Mouse (Mus musculus): Measurements from ENCODE around the gene Mpp5. TPM values are rescaled to one million over a fixed set of nuclear protein-coding genes. Genes with fewer than 3 reads are reported as not detected.

The Mpp5 gene
- polyA plus RNA-seq, 1 experiment from 2014 or later: 27.6 TPM

DNA sequence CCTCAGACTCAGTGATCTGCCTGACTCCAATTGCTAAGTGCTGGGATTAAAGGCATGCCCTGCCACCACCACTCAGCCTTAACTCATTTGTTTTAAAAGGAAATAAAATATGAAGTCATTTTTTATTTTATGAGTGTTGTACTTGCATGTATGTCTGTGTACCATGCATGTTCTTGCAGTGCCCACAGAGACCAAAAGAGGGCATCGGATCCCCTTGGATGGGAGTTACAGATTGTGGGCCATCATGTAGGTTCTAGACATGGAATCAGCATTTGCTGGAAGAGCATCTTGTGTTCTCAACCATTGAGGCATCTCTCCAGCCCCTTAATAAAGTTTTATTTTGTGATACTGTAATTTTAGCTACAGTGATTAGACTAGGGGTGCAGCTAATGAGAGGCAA lies 116.7 kb downstream of the Mpp5 start:
- Histone ChIP-seq H3K36me3 (ENCODE audit: control insufficient read depth, insufficient read depth, low read length) (no peaks in the 10 kb centered on the region), H3K27me3 (ENCODE audit: control insufficient read depth, insufficient read depth, low read length) (no peaks in the 10 kb centered on the region), H3K4me3 (ENCODE audit: low read depth, low read length) (no peak overlapping the region), H3K9me3 (ENCODE audit: control insufficient read depth, low read length) (no peaks in the 10 kb centered on the region), H3K4me1 (ENCODE audit: control insufficient read depth, insufficient read depth, low read length) (peaks cover 11% of the 10 kb centered on the region), H3K27ac (ENCODE audit: low read depth, low read length) (no peak overlapping the region), H3K4me2 (no peak overlapping the region), H3K9ac (ENCODE audit: low read length) (no peak overlapping the region)
- 97% methylated on average over 1 of the region's 1 CpGs for WGBS
- ATAC-seq (ENCODE audit: low FRiP score) (no peak), DNase-seq (ENCODE audit: low spot score, missing footprints) (no peak)

DNA sequence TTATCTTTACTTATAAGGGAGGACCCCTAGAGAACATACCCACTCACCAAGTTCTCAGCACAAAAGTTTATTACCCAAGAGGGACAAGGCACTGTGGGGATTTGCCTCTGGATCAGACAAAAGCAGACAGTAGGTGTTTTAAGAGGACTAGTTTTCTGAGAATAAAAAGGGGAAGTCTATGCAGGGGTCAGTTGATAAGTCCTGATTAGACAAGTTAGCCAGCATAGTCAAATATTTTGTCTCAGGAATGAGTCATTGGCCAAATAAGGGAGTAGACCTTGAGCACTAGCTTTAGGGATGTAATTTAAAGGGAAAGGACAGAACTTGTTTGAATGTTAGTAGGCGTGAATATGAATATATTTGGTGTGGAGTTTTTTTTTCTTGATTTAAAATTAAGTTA lies 119.4 kb downstream of the Mpp5 start:
- Histone ChIP-seq H3K36me3 (ENCODE audit: control insufficient read depth, insufficient read depth, low read length) (no peaks in the 10 kb centered on the region), H3K4me2 (no peak overlapping the region), H3K9me3 (ENCODE audit: control insufficient read depth, low read length) (no peaks in the 10 kb centered on the region), H3K27me3 (ENCODE audit: control insufficient read depth, insufficient read depth, low read length) (no peaks in the 10 kb centered on the region), H3K9ac (ENCODE audit: low read length) (no peak overlapping the region), H3K27ac (ENCODE audit: low read depth, low read length) (no peak overlapping the region), H3K4me1 (ENCODE audit: control insufficient read depth, insufficient read depth, low read length) (peaks cover 2% of the 10 kb centered on the region), H3K4me3 (ENCODE audit: low read depth, low read length) (no peak overlapping the region)
- ATAC-seq (ENCODE audit: low FRiP score): no peak
- no peak for DNase-seq (ENCODE audit: low spot score, missing footprints)
- whole genome bisulfite sequencing: 93% methylated on average over 1 of the region's 1 CpGs

DNA sequence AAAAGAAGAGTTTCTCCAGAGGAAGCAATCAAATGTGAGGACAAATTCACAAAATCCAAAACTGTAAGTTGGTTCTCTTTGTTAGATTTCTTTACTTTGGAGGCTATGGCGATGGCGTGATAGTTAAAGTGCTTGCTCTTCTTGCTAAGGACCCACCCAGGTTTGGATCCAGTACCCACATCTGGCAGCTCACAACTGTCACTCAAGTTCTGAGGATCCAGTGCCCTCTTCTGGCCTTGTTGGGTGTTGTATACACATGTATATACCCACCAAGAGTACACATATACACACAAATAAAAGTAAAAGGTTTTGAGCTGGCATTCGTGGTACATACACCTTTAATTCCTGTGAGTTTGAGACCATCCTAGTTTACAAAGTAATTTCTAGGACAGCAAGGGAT lies 125.9 kb downstream of the Mpp5 start:
- no peaks in the 10 kb centered on the region for H3K27me3 ChIP-seq (ENCODE audit: control insufficient read depth, insufficient read depth, low read length)
- no peak overlapping the region for H3K4me3 ChIP-seq (ENCODE audit: low read depth, low read length)
- no peaks in the 10 kb centered on the region for H3K4me1 ChIP-seq (ENCODE audit: control insufficient read depth, insufficient read depth, low read length)
- 96% methylated on average over 3 of the region's 3 CpGs for WGBS
- no peaks in the 10 kb centered on the region for H3K9me3 ChIP-seq (ENCODE audit: control insufficient read depth, low read length)
- DNase-seq (ENCODE audit: low spot score, missing footprints) (no peak), ATAC-seq (ENCODE audit: low FRiP score) (no peak)
- H3K36me3 ChIP-seq (ENCODE audit: control insufficient read depth, insufficient read depth, low read length): peaks cover 12% of the 10 kb centered on the region; the same call in 1 of the 2 replicates
- H3K9ac ChIP-seq (ENCODE audit: low read length): no peak overlapping the region
- H3K4me2 ChIP-seq: no peak overlapping the region
- no peak overlapping the region for H3K27ac ChIP-seq (ENCODE audit: low read depth, low read length)

DNA sequence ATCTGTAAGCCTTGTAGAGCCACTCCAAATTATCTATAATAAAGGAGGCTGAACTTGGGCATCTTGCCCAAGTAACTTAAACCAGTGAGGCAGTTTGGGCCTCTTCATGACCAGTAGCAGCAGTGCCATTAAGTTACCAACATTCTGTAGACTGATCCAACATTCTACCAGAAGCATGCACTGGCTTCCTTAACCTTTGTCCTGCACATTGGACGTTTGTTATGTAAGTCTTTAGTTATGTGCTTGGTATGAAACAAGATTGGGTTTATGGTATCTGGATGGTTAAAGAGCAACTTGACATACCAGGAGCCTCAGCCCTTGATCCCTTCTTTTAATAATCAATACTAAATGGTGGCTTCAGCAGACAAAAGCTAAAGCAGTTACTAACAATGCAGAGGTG lies 141.4 kb downstream of the Mpp5 start:
- WGBS: 68% methylated on average over 1 of the region's 1 CpGs
- ATAC-seq (ENCODE audit: low FRiP score): no peak
- no peak overlapping the region for H3K9ac ChIP-seq (ENCODE audit: low read length)
- no peak overlapping the region for H3K27ac ChIP-seq (ENCODE audit: low read depth, low read length)
- H3K4me2 ChIP-seq: no peak overlapping the region
- H3K27me3 ChIP-seq (ENCODE audit: control insufficient read depth, insufficient read depth, low read length): no peaks in the 10 kb centered on the region
- H3K9me3 ChIP-seq (ENCODE audit: control insufficient read depth, low read length): no peaks in the 10 kb centered on the region
- H3K4me1 ChIP-seq (ENCODE audit: control insufficient read depth, insufficient read depth, low read length): no peaks in the 10 kb centered on the region
- H3K4me3 ChIP-seq (ENCODE audit: low read depth, low read length): no peak overlapping the region
- peaks cover 3% of the 10 kb centered on the region; the same call in 1 of the 2 replicates for H3K36me3 ChIP-seq (ENCODE audit: control insufficient read depth, insufficient read depth, low read length)
- DNase-seq (ENCODE audit: low spot score, missing footprints): no peak

Other genes with a start within 250 kb of the Mpp5 start
- not detected in 2 replicates for gene Fam71d, start 57.4 kb upstream of the Mpp5 start, polyA plus RNA-seq (2014; fragmentation: Nextera tagmentation; extraction: Ambion mirVana)
- gene Atp6v1d, start 112.7 kb downstream of the Mpp5 start, polyA plus RNA-seq (2014; fragmentation: Nextera tagmentation; extraction: Ambion mirVana): 106 and 122 TPM in 2 replicates
- 249 and 250 TPM in 2 replicates for gene Eif2s1, start 112.9 kb downstream of the Mpp5 start, polyA plus RNA-seq (2014; fragmentation: Nextera tagmentation; extraction: Ambion mirVana)
- gene Plek2, start 158.1 kb downstream of the Mpp5 start, polyA plus RNA-seq (2014; fragmentation: Nextera tagmentation; extraction: Ambion mirVana): 2.9 and 3.9 TPM in 2 replicates

Data from midbrain, embryonic 11.5 days (tissue).